Mouse (Mus musculus) heart, adult 2 months (tissue): Measurements from ENCODE around the gene Wdr18. TPM values are rescaled to one million over a fixed set of nuclear protein-coding genes. Genes with fewer than 3 reads are reported as not detected.

Experiments used
- DNase-seq, 2 experiments: peaks; one replicate each; pipeline ENCODE4 v3.0.0; 2021
- H3K27ac ChIP-seq: fragments of 200-600 bp; 2 replicates; pipeline ENCODE4 v1.8.1; 2022
- H3K27me3 ChIP-seq: fragments of 200-500 bp; 2 replicates; pipeline ENCODE4 v1.6.1; 2012; ENCODE audit warnings: mild to moderate bottlenecking, low read length, inconsistent platforms, mixed read lengths; ENCODE audit not compliant: control insufficient read depth, insufficient read depth
- H3K36me3 ChIP-seq: fragments of 200-500 bp; 2 replicates; pipeline ENCODE4 v1.6.1; 2012; ENCODE audit warnings: low read length, inconsistent platforms; ENCODE audit not compliant: control insufficient read depth, insufficient read depth
- H3K4me1 ChIP-seq: fragments of 200-500 bp; 2 replicates; pipeline ENCODE4 v1.6.1; 2011; ENCODE audit warnings: low read length; ENCODE audit not compliant: control insufficient read depth, insufficient read depth
- H3K4me3 ChIP-seq: fragments of 200-600 bp; 2 replicates; pipeline ENCODE4 v1.8.1; 2022
- H3K79me2 ChIP-seq: fragments of 200-500 bp; replicated peaks from 2 replicates; pipeline ENCODE4 v1.6.1; 2012; ENCODE audit warnings: mild to moderate bottlenecking, inconsistent platforms, low read length, moderate library complexity, mixed read lengths; ENCODE audit not compliant: control insufficient read depth, insufficient read depth
- H3K9ac ChIP-seq: fragments of 200-500 bp; 2 replicates; pipeline ENCODE4 v1.6.1; 2012; ENCODE audit warnings: low read depth, mild to moderate bottlenecking, control low read depth, inconsistent platforms, low read length, mixed read lengths
- CTCF ChIP-seq: fragments of 200-600 bp; IDR thresholded peaks from 2 replicates; pipeline ENCODE4 v1.8.1; 2022; ENCODE audit warnings: antibody characterized with exemption, mild to moderate bottlenecking, moderate library complexity
- EP300 ChIP-seq: fragments of 200-500 bp; IDR thresholded peaks from 2 replicates; pipeline ENCODE4 v1.6.1; 2011; ENCODE audit warnings: low read depth, low read length, control low read depth; ENCODE audit not compliant: insufficient read depth
- POLR2A ChIP-seq: fragments of 200-500 bp; IDR thresholded peaks from 2 replicates; pipeline ENCODE4 v1.6.1; 2011; ENCODE audit warnings: mild to moderate bottlenecking, low read depth, low read length, control low read depth; ENCODE audit not compliant: insufficient read depth
- WGBS: fragments of 180-500 bp; shearing (Covaris S2); methylation state at CpG from one replicate; pipeline ENCODE4 v1.1.7; 2018; 5-methylcytosine and 5-hydroxymethylcytosine counted together
- intact Hi-C: fragments of 180-260 bp; cut with DNase I; formaldehyde crosslinking; loops from one replicate; pipeline ENCODE4 v1.15.1; 2025
- polyA plus RNA-seq: library from polyadenylated mRNA; depleted of rRNA; stranded (reverse); fragments of >200 nt; gene quantifications from 2 replicates; pipeline ENCODE4 v1.2.3, GENCODE M21; 2012
- total RNA-seq, 2 experiments: library from RNA; stranded (reverse); gene quantifications; 2 replicates each; pipeline ENCODE4 v1.2.3; 2021

The Wdr18 gene
- total and polyA plus RNA-seq, 3 experiments, result 27.8 to 32.2 (median 29.4) TPM

GRCm38 (mm10) chr10:79976722-79977107 lies 16.8 kb downstream of the Wdr18 start:
- no peaks in the 10 kb centered on the region for H3K36me3 ChIP-seq
- intact Hi-C loops, result no loop called here
- no peak overlapping the region for H3K4me3 ChIP-seq
- WGBS, result 86% methylated on average over 36 of the region's 36 CpGs
- no peaks in the 10 kb centered on the region; the same call in 1 of the 2 replicates for H3K4me1 ChIP-seq
- DNase-seq, result no peak
- H3K9ac ChIP-seq, result no peak overlapping the region
- 0 out of 2 replicates have a peak, but pooled peaks cover 3% of the 10 kb centered on the region for H3K79me2 ChIP-seq
- no peaks in the 10 kb centered on the region for H3K27me3 ChIP-seq
- no peak overlapping the region for H3K27ac ChIP-seq
- no peak for TF ChIP-seq POLR2A
- no peak for TF ChIP-seq CTCF
- no peak for TF ChIP-seq EP300

GRCm38 (mm10) chr10:79977324-79977723 lies 17.4 kb downstream of the Wdr18 start:
- WGBS, result 87% methylated on average over 28 of the region's 28 CpGs

GRCm38 (mm10) chr10:79978061-79978460 lies 18.1 kb downstream of the Wdr18 start:
- no peak for DNase-seq
- Histone ChIP-seq H3K4me3 (no peak overlapping the region), H3K9ac (no peak overlapping the region), H3K4me1 (peaks cover 3% of the 10 kb centered on the region; the same call in 1 of the 2 replicates), H3K79me2 (peaks cover 3% of the 10 kb centered on the region; the same call in 1 of the 2 replicates), H3K36me3 (no peaks in the 10 kb centered on the region), H3K27me3 (no peaks in the 10 kb centered on the region), H3K27ac (no peak overlapping the region)
- WGBS, result 94% methylated on average over 21 of the region's 21 CpGs
- intact Hi-C loops, result no loop called here
- TF ChIP-seq EP300 (no peak), POLR2A (no peak), CTCF (no peak)

More at GRCm38 (mm10) chr10:79977324-79977723, 17.4 kb downstream of the Wdr18 start:
- no peaks in the 10 kb centered on the region for H3K36me3 ChIP-seq
- no peak for TF ChIP-seq EP300
- no peak for TF ChIP-seq CTCF
- no peak for TF ChIP-seq POLR2A
- intact Hi-C loops, result no loop called here
- H3K79me2 ChIP-seq, result 0 out of 2 replicates have a peak, but pooled peaks cover 3% of the 10 kb centered on the region
- H3K4me1 ChIP-seq, result no peaks in the 10 kb centered on the region; the same call in 1 of the 2 replicates
- H3K27ac ChIP-seq, result no peak overlapping the region
- DNase-seq, result no peak
- H3K9ac ChIP-seq, result no peak overlapping the region
- H3K4me3 ChIP-seq, result no peak overlapping the region
- H3K27me3 ChIP-seq, result no peaks in the 10 kb centered on the region

GRCm38 (mm10) chr10:79979401-79980155 lies 19.6 kb downstream of the Wdr18 start:
- H3K79me2 ChIP-seq, result peaks cover 5% of the 10 kb centered on the region
- H3K4me3 ChIP-seq, result no peak overlapping the region
- peak in 1 of 2 experiments; percentile 64 for DNase-seq
- TF ChIP-seq CTCF (no peak), POLR2A (no peak), EP300 (no peak)
- H3K27me3 ChIP-seq, result no peaks in the 10 kb centered on the region
- no peak overlapping the region for H3K9ac ChIP-seq
- intact Hi-C loops, result loop anchor here (10.0 kb wide), 1 partner anchor 285 kb away; the partner anchor contains the start of genes Dazap1 and Gamt
- peaks cover 6% of the 10 kb centered on the region for H3K4me1 ChIP-seq
- H3K36me3 ChIP-seq, result no peaks in the 10 kb centered on the region
- peak overlapping the region; percentile 71 for H3K27ac ChIP-seq
- WGBS, result 85% methylated on average over 22 of the region's 22 CpGs

- WGBS, result 42% methylated on average over 5 of the region's 5 CpGs
- TF ChIP-seq POLR2A, result no peak
- no peak for TF ChIP-seq CTCF
- TF ChIP-seq EP300, result no peak
- intact Hi-C loops, result loop anchor here (1.0 to 10.0 kb wide), 2 partner anchors 23 to 282 kb away; partner anchors contain the start of genes Dazap1, Gamt and Wdr18
- Histone ChIP-seq H3K36me3 (no peaks in the 10 kb centered on the region), H3K4me1 (peaks cover 18% of the 10 kb centered on the region), H3K9ac (peak overlapping the region; percentile 87), H3K27me3 (no peaks in the 10 kb centered on the region), H3K4me3 (peak overlapping the region; percentile 75), H3K27ac (peak overlapping the region; percentile 89), H3K79me2 (peaks cover 5% of the 10 kb centered on the region)
- DNase-seq, result no peak
Observed at GRCm38 (mm10) chr10:79983205-79983604, 23.3 kb downstream of the Wdr18 start.

- peak overlapping the region; percentile 87 for H3K9ac ChIP-seq
- DNase-seq, result peak; percentile 75 to 76
- H3K36me3 ChIP-seq, result no peaks in the 10 kb centered on the region
- 2% methylated on average over 12 of the region's 21 CpGs for WGBS
- peak overlapping the region; percentile 75 for H3K4me3 ChIP-seq
- peaks cover 18% of the 10 kb centered on the region for H3K4me1 ChIP-seq
- H3K27ac ChIP-seq, result peak overlapping the region; percentile 89
- intact Hi-C loops, result loop anchor here (1.0 to 10.0 kb wide), 4 partner anchors 23 to 281 kb away; partner anchors contain the start of genes Arid3a, Dazap1, Gamt and Wdr18
- no peaks in the 10 kb centered on the region for H3K27me3 ChIP-seq
- peaks cover 5% of the 10 kb centered on the region for H3K79me2 ChIP-seq
- TF ChIP-seq EP300 (0 out of 2 replicates have a peak, but pooled peaks have one; percentile 16), CTCF (no peak)
Observed at GRCm38 (mm10) chr10:79983670-79984069, 23.7 kb downstream of the Wdr18 start.
